Mouse (Mus musculus) testis, adult 2 months (tissue): Measurements from ENCODE around the gene Slc6a21.

Source experiments
- CTCF ChIP-seq: fragments of 200-500 bp; IDR thresholded peaks from 2 replicates; pipeline ENCODE4 v1.5.1; 2012; ENCODE audit warnings: low read depth, mild to moderate bottlenecking, inconsistent platforms, low read length, moderate library complexity; ENCODE audit not compliant: control insufficient read depth, insufficient read depth, insufficient replicate concordance
- POLR2A ChIP-seq: fragments of 200-500 bp; IDR thresholded peaks from 2 replicates; pipeline ENCODE4 v1.6.1; 2012; ENCODE audit warnings: low read depth, mild to moderate bottlenecking, inconsistent platforms, low read length, moderate library complexity; ENCODE audit not compliant: control insufficient read depth

DNA sequence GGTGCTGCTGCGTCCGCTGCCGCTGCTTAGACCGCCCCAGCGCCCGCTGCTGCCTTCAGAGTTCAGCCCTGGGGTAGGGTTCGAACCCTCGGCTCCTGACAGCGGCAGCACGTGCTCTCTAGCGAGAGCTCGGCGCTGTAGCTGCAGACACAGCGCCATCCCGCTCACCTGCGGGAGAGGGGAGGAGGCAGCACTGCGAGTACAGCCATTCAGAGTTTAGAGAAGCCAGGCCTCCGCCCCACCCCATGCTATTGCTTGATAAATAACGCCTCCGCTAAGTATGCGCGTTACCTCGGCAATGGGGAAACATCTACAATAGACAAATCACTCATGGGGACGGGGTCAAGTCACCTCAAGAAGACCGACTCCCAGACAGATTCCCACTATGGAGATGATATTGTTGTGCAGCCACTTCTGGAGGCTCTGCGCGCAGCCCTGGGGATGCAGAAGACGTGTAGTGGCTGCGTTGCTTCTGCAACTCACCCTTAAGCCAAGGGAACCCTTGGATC lies 42.9 kb upstream of the Slc6a21 start:
- TF ChIP-seq POLR2A (no peak), CTCF (no peak)
